Mouse (Mus musculus) kidney, adult 10 weeks (tissue): ENCODE measurements around the gene Heca. TPM values are rescaled to one million over a fixed set of nuclear protein-coding genes. Genes with fewer than 3 reads are reported as not detected.

ENCODE experiments used
- polyA plus RNA-seq: library from polyadenylated mRNA; stranded (reverse); fragments of 350-450 nt; fragmentation: Illumina TruSeq; extraction: RNeasy Lipid Tissue Mini Kit (QIAGEN cat#74804); gene quantifications from one replicate; pipeline ENCODE4 v1.2.3, GENCODE M21; 2014; ENCODE audit warnings: low read depth, low replicate concordance

The Heca gene
- polyA plus RNA-seq = 62.1 TPM

GRCm38 (mm10) chr10:17947960-17948730, at the start of gene Heca:
Gene Heca (minus strand): TSS chr10:17948067.

Other genes starting within 250 kb of the Heca start
- gene Cited2, start 224.8 kb downstream of the Heca start, polyA plus RNA-seq = 208 TPM
- gene Txlnb, start 151.8 kb downstream of the Heca start, polyA plus RNA-seq = 0.53 TPM
- 130 TPM for gene Abracl, start 75.2 kb upstream of the Heca start, polyA plus RNA-seq
- gene Reps1, start 107.8 kb upstream of the Heca start, polyA plus RNA-seq = 33.8 TPM